Mouse (Mus musculus) stomach, postnatal 0 days (tissue): Measurements from ENCODE around the gene Map4k1.

Experiments used
- CTCF ChIP-seq: IDR thresholded peaks from 2 replicates; pipeline ENCODE4 v1.5.1; 2016; ENCODE audit warnings: antibody characterized with exemption, low read depth, mild to moderate bottlenecking, moderate library complexity
- EP300 ChIP-seq: optimal IDR thresholded peaks from 2 replicates; pipeline ENCODE3; 2016; ENCODE audit warnings: antibody characterized with exemption

- TF ChIP-seq EP300 = no peak
- no peak for TF ChIP-seq CTCF
These were observed 37.0 kb upstream of the Map4k1 start for GRCm38 (mm10) chr7:28944756-28945415.
